Mouse (Mus musculus) adrenal gland, adult 2 months (tissue): Measurements from ENCODE around the gene She. TPM values are rescaled to one million over a fixed set of nuclear protein-coding genes. Genes with fewer than 3 reads are reported as not detected.
A peak's percentile ranks its signal among the peaks of the same experiment; 100 is the strongest.

ENCODE experiments used
- DNase-seq: peaks from one replicate; pipeline ENCODE4 v3.0.0; 2021
- polyA plus RNA-seq: library from polyadenylated mRNA; depleted of rRNA; stranded (reverse); fragments of >200 nt; gene quantifications from 2 replicates; pipeline ENCODE4 v1.2.3, GENCODE M21; 2012; rRNA removed
- total RNA-seq, 2 experiments: library from RNA; stranded (reverse); gene quantifications; 2 replicates each; pipeline ENCODE4 v1.2.3; 2021

Gene She
- total and polyA plus RNA-seq, 3 experiments = 2.8 to 11.3 (median 5.8) TPM

DNA sequence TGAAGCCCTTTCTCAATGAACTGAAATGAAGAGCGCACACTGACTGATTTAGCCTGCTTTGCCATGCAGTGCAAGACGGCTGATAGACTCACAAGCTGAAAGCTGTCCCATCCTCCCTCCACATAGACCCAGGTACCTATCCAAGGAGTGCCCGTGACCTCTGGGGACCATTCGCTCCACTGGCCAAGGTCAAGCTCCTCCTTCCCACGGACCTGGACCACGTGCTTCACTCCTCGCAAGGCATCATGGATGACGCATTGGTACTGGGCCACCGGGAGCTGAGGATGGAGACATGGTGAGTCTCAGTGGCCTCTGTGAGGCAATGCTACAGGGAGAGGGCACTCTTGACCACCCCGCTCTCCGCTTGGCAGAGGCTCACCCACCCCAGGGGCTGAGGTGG is 54.6 kb downstream of the She start:
- no peak for DNase-seq

DNA sequence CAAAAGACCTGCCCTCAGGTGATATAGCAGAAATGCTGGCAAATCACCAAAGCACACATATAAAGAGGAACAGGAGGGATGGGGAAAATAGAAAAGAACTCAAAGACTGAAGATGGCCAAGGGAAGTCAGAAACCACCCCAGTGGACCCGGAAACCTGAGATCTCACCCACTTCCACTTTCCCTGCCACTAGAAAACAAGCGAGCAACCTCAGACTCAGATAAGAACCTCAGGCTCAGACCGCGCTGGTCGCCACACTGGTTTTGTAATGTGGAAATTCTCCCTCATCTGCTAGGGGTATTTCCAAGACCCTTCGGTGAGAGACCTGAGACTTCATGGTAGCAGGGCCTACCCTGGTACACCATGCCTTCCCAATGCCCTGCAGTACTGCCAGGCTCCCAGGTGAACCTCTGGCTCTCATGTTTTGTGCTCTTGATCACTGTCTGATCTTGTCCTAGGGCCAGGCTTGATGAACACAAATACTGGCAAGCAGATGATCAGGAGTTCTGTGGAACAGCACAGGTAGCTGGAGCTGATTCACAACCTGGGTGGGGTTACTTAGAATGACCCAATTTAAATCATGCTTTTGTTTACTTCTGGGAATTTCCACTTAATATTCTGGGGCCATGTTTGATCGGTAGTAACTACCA is 56.5 kb downstream of the She start:
- DNase-seq = no peak

DNA sequence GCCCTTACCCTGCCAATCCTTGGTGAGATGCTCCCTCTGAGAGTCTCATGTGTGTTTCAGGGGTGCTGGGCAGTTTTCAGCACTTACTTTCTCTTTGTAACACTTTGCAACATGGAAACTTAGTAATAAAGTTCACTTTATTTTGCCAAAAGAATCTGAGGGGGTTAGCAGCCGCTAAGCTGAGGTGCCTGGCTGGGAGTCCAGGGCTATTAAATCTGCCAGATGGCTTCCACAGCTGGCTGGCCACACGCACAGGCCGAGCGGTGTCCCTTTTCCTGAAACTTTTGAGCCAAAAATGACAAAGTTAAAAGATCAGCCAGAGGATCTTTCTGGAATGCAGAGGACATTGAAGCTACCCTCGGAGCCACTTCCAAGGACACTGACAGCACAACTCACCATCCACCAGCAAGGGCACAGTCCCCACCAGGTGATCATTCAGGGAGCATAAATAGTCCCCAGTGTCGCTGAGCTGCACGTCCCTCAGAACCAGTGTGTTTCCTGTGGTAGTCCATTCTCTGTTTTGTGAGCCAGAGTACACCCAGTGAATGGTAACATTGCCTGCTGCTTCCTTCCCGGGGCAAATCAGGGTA is 58.8 kb downstream of the She start:
- peak; percentile 39 for DNase-seq

DNA sequence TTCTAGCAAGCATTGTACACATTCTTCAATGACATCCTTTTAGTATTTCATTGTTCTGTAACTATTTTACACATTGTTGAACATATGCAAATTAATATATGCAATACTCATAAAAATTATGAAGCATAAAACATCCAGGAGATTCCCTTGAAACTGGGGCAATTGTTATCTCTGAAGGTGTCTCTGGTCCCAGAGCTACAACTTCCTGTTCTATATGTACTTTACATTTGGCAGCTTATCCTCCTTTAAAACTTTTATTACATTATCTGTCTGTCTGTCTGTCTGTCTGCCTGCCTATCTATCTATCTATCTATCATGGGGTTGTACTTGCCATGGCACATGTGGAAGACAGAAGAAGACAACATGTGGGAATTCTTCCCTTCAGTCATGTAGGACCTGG is 60.5 kb downstream of the She start:
- DNase-seq = no peak

DNA sequence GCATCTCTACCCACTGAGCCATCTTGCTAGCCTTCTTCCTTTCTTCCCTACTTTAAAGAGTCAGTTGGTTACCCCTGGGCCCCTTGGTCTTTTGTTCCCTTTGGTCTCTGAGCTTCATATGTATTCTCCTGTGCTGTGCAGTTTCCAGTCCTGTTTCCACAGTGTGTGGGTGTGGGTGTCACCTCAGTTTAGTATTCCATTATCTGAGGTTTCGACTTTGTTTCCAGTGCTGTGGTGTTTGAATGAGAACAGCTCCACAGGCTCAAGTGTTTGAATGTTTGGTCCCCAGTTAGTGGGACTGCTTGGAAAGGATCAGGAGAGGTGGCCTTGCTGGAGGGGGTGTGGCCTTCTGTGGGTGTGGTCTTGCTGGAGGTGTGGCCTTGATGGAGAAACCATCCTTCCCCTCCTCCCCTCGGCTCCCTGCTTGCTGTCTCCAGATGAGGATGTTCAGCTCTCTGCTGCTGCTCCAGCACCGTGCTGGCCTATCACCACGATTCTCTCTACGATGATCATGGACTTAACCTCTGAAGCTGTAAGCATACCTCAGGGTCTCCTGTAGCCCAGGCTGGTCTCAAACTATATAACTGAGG is 61.4 kb downstream of the She start:
- no peak for DNase-seq

DNA sequence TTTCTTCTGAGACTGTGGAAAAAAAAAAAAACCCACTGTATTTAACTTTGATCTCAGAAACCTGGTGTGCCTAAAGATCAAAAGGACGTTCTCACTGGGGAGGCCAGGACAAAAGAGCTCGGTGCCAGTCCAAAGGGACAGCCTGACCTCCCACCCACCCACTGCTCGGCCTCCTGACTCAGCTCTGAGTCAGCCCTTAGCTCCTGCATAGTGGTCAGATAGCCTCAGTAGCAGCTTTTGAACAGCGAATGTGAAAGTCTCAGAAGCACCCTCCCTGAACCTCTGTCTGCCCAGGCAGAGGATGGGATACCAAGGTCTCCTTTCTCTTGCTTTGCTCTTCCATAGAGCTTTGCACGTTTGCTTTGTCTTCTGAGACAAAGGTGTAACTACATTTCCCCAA is 65.4 kb downstream of the She start:
- DNase-seq = peak; percentile 84

DNA sequence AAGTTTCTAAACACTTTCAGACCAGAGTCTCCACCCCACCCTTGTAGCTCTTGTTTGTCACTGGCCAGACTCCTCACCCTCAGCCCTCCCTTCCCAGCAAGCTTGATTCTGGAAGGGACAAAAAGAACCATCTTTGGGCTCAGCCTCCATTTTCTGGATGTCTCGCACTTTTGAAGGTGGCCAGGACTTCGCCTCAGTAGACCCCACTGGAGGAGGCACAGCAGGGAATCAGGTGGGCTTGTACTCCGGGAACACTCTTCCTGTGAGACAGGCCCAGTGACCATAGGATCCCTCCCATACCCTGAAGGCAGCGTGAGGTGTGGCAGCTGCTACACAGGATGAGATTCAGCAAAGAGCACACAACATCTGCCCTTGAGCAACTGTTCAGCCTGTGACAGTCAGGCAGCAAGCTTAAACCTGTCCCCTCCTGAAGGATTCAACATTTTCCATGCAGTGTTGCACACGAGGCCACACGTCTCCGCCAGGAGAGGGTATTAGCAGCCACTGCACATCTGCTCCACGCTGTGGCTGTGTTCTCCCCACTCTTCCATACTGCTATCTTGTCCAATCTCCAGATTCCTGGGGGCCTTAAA is 66.1 kb downstream of the She start:
- peak; percentile 23 for DNase-seq

DNA sequence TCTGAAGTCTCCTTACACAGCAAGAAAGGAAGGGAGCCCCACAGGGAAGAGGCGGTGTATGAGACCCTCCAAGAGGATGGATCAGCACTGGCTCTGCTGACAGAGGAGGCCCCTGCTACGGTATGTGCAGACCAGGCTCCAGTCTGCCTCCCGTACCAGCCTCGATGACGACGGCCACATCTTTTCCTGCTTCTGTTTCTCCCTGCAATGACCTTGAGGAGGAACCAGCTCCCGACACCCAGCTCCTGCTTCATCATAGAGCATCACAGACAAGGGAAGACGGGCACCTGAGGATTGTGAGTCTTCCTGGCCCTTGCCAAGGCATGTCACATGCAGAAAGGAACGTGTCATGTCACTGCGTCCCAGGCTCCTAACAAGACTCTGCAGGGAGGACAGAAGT is 66.8 kb downstream of the She start:
- peak; percentile 31 for DNase-seq

DNA sequence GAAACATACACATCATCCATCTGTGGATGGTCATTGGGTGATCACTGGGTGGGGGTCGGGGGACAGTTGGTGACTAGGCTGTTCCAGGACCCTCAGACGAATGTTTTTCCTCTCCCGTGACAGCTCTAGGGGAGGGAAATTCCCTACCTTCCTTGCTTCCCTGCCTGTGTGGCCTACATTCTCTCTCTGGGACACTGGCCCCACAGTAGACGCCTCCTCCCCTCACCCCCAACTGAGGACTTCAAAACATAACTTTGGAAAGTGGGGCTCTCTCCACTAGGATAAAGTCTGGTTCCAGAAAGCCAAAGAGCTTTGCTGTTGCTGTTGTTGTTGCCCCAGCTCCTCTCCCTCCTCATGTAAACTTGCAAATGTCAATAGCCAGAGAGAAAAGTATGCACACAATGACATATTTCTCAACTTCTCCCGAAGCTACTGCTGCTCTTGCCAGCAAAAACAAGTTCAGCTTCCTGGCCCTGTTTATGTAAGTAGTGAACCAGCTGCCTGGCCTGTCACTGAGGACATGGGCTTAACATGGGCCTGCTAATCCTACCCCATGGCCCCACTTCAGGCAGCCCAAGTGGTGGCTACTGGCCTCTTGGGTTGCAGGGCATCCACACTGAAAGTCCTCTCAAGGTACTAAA is 67.8 kb downstream of the She start:
- peak; percentile 38 for DNase-seq

DNA sequence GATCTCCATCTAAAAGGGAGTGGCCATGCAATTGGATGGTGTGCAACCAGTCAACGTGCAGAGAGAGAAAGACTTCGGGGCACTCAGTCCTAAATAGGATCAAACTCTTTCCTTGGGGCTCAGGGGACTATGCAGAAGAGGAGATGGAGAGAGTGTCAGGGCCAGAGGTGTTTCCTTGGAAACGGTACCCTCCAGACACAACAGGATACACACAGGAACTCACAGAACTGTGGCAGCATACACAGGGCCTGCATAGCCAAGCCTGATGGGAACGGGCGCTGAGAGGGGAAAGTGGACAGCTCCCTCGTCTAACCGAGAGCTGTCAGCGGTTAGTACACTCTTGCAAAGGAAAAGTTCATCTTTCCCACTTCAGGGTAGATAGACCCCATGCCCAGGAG is 68.3 kb downstream of the She start:
- DNase-seq = no peak

DNA sequence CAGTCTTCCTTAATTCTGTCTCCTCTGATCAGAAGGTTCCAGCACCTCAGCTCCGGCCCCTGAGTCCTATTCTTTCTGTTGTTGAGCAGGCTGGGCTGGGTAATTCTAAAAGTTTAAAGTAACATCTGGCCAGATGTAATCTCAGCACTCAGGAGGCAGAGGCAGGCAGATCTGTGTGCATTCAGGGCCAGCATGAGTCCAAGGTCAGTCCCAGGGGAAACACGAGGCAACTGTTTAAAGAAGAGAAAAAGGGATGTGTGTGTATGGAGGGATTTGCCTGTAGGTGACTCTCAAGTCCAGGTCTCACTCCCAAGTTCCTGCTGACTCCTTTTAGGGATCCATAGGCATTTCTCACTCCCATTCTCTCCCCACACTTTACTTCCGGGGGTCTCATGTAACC is 76.7 kb downstream of the She start:
- no peak for DNase-seq

Other genes with a start within 250 kb of the She start
- 10 to 100 TPM; 27.0 to 29.8 TPM for gene Adar, start 116.3 kb upstream of the She start, total RNA-seq
- gene Adar, start 116.3 kb upstream of the She start, polyA plus RNA-seq = 21.2 and 22.3 TPM in 2 replicates
- gene Chrnb2, start 66.7 kb upstream of the She start, total RNA-seq = 1 to 10 TPM; 3.7 to 4.5 TPM
- gene Chrnb2, start 66.7 kb upstream of the She start, polyA plus RNA-seq = 3.6 and 3.9 TPM in 2 replicates
- 10 to 100 TPM; 66.6 to 67.5 TPM for gene Ube2q1, start 57.8 kb upstream of the She start, total RNA-seq
- gene Ube2q1, start 57.8 kb upstream of the She start, polyA plus RNA-seq = 33.5 and 35.0 TPM in 2 replicates
- gene Il6ra, start 81.8 kb downstream of the She start, total RNA-seq = 10 to 100 TPM in 1 of 2 experiments, 1 to 10 TPM in 1; 7.9 to 11.5 TPM
- gene Il6ra, start 81.8 kb downstream of the She start, polyA plus RNA-seq = 5.2 and 5.3 TPM in 2 replicates
- gene Atp8b2, start 132.1 kb downstream of the She start, total RNA-seq = 10 to 100 TPM; 31.9 to 40.1 TPM
- 32.5 and 51.2 TPM in 2 replicates for gene Atp8b2, start 132.1 kb downstream of the She start, polyA plus RNA-seq
- 100 to 1,000 TPM; 160 to 164 TPM for gene Hax1, start 167.4 kb downstream of the She start, total RNA-seq
- gene Hax1, start 167.4 kb downstream of the She start, polyA plus RNA-seq = 42.8 and 63.1 TPM in 2 replicates
- 100 to 1,000 TPM in 1 of 2 experiments, 10 to 100 TPM in 1; 80.8 to 100 TPM for gene 4933434E20Rik, start 220.3 kb downstream of the She start, total RNA-seq
- 13.8 and 14.8 TPM in 2 replicates for gene 4933434E20Rik, start 220.3 kb downstream of the She start, polyA plus RNA-seq
- 100 to 1,000 TPM; 148 to 181 TPM for gene Ubap2l, start 221.3 kb downstream of the She start, total RNA-seq
- 96.4 and 103 TPM in 2 replicates for gene Ubap2l, start 221.3 kb downstream of the She start, polyA plus RNA-seq
- gene Tpm3, start 241.3 kb downstream of the She start, total RNA-seq = 100 to 1,000 TPM; 198 to 209 TPM
- 44.8 and 86.7 TPM in 2 replicates for gene Tpm3, start 241.3 kb downstream of the She start, polyA plus RNA-seq